Comparison of ENCODE assay signal across 8 mouse cellular contexts in the genomic region with DNA sequence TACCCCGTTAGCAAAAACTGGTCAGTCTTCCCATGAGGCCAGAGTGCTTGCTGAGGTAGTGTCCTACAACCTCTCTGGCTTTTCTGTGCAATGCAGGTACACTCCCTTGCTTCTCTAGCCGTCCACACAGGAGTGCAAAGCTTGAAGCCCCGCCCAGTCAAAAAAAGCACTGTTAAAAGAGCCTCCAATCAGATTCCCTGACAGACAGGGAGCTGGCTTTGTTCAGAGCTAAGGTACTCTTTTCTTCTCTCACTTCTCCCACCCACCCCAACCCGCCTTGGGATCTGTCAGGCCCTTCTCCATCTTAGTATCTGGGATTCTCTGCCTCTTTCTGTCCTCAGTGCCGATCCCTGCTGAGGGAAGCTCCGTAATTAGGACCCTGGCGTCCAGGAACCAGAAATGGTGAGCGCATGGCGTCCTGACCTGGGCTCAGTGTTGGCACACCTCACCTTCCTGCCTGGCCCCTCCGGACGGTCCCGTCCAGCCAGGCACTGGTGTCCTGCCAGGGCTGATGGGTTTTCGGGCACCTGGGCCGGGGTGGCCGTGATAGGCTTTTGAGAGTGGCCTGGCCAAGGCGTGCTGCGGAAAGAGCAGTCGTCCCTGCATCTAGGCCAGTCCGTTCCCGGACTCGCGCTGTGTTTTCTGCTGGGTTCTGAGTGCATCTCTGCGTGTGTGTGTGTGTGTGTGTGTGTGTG. TPM values are rescaled to one million over a fixed set of nuclear protein-coding genes. Genes with fewer than 3 reads are reported as not detected.
A peak's percentile ranks its signal among the peaks of the same experiment; 100 is the strongest.
DNase-seq lines count a peak whose midpoint lies in the region; ATAC-seq and TF ChIP-seq lines count a peak whose summit lies in the region.

No protein-coding gene starts in this region.

- H3K4me2 ChIP-seq in heart, embryonic 15.5 days: peak overlapping the region; percentile 89
- H3K4me2 ChIP-seq in limb, embryonic 15.5 days: peak overlapping the region; percentile 75
- peak overlapping the region; percentile 69 for H3K4me2 ChIP-seq in neural tube, embryonic 11.5 days (ENCODE audit: low read depth)

- peak overlapping the region; percentile 48 for H3K9ac ChIP-seq in heart, embryonic 15.5 days
- peak overlapping the region; percentile 63 for H3K9ac ChIP-seq in limb, embryonic 15.5 days
- H3K9ac ChIP-seq in neural tube, embryonic 11.5 days (ENCODE audit: low read length): peak overlapping the region; percentile 70

- intact Hi-C loops in left cerebral cortex, adult 2 months (cut with DNase I): no loop called here

- no peak overlapping the region for H3K27ac ChIP-seq in left cerebral cortex, adult 2 months
- no peak overlapping the region for H3K27ac ChIP-seq in heart, embryonic 15.5 days
- H3K27ac ChIP-seq in limb, embryonic 15.5 days: no peak overlapping the region
- no peak overlapping the region for H3K27ac ChIP-seq in neural tube, embryonic 11.5 days (ENCODE audit: low read depth, low read length)

- WGBS in heart, embryonic 15.5 days: 12% methylated on average over 22 of the region's 23 CpGs
- WGBS in limb, embryonic 15.5 days: 10% methylated on average over 22 of the region's 23 CpGs
- 17% methylated on average over 23 of the region's 23 CpGs for WGBS in neural tube, embryonic 11.5 days

- ATAC-seq in heart, embryonic 15.5 days (replicated peaks; ENCODE audit: insufficient number of reproducible peaks, insufficient read depth, low FRiP score, low read depth): 0 out of 2 replicates have a peak, but pooled peaks have one; percentile 14
- 0 out of 2 replicates have a peak, but pooled peaks have one; percentile 24 for ATAC-seq in limb, embryonic 15.5 days (ENCODE audit: insufficient number of reproducible peaks, low FRiP score, low TSS enrichment, low read depth)
- ATAC-seq in neural tube, embryonic 11.5 days (ENCODE audit: insufficient read depth, low FRiP score, low TSS enrichment): peak; percentile 69
- ATAC-seq in inflammation-experienced regulatory T-cells, adult 6 months: no peak

- peak; percentile 15 to 16 for DNase-seq in left cerebral cortex, adult 2 months (ENCODE audit: extremely low spot score in 1 of 2, low spot score in 2 of 2)
- no peak for DNase-seq in left cerebral cortex, adult 9 months (ENCODE audit: low spot score in 2 of 2)
- peak; percentile 69 to 75 for DNase-seq in cerebellum, postnatal 10 days
- peak; percentile 46 for DNase-seq in neural tube, embryonic 11.5 days (ENCODE audit: low spot score)
- DNase-seq in ovary, postnatal 10 days (ENCODE audit: low spot score): no peak

- no peaks in the 10 kb centered on the region for H3K9me3 ChIP-seq in heart, embryonic 15.5 days (replicated peaks)
- H3K9me3 ChIP-seq in limb, embryonic 15.5 days: no peaks in the 10 kb centered on the region
- H3K9me3 ChIP-seq in neural tube, embryonic 11.5 days (ENCODE audit: control insufficient read depth, low read length): no peaks in the 10 kb centered on the region

- peak overlapping the region; percentile 41 for H3K4me3 ChIP-seq in left cerebral cortex, adult 2 months
- peak overlapping the region; percentile 52 for H3K4me3 ChIP-seq in heart, embryonic 15.5 days
- H3K4me3 ChIP-seq in limb, embryonic 15.5 days: peak overlapping the region; percentile 53
- peak overlapping the region; percentile 42 for H3K4me3 ChIP-seq in neural tube, embryonic 11.5 days (ENCODE audit: low read depth, low read length)

- no peak for TF ChIP-seq CTCF in left cerebral cortex, adult 2 months (IDR thresholded peaks at IDR 0.05)

- H3K4me1 ChIP-seq in heart, embryonic 15.5 days (replicated peaks): no peaks in the 10 kb centered on the region
- H3K4me1 ChIP-seq in limb, embryonic 15.5 days: no peaks in the 10 kb centered on the region
- H3K4me1 ChIP-seq in neural tube, embryonic 11.5 days (ENCODE audit: control insufficient read depth, insufficient read depth, low read length): no peaks in the 10 kb centered on the region

- no peaks in the 10 kb centered on the region for H3K36me3 ChIP-seq in heart, embryonic 15.5 days
- no peaks in the 10 kb centered on the region for H3K36me3 ChIP-seq in limb, embryonic 15.5 days
- H3K36me3 ChIP-seq in neural tube, embryonic 11.5 days (ENCODE audit: control insufficient read depth, insufficient read depth, low read length): no peaks in the 10 kb centered on the region

- no peaks in the 10 kb centered on the region for H3K27me3 ChIP-seq in heart, embryonic 15.5 days
- no peaks in the 10 kb centered on the region for H3K27me3 ChIP-seq in limb, embryonic 15.5 days
- H3K27me3 ChIP-seq in neural tube, embryonic 11.5 days (ENCODE audit: control insufficient read depth, insufficient read depth, low read length): no peaks in the 10 kb centered on the region

RNA-seq across cellular contexts. Expression of a gene that starts 30.3 kb away (rescaled TPM):
- 1 to 10 TPM; 4.2 to 4.6 TPM for total RNA-seq in left cerebral cortex, adult 2 months (2021)
- 1.2 and 1.4 TPM in 2 replicates for polyA plus RNA-seq in heart, embryonic 15.5 days (2015; fragmentation: Nextera tagmentation; extraction: Ambion mirVana)
- polyA plus RNA-seq in limb, embryonic 15.5 days (2015; fragmentation: Nextera tagmentation; extraction: Ambion mirVana): 1.3 and 1.6 TPM in 2 replicates
- polyA plus RNA-seq in neural tube, embryonic 11.5 days (2014; fragmentation: Nextera tagmentation; extraction: Ambion mirVana): 4.0 and 4.2 TPM in 2 replicates
- 1 to 10 TPM in 2 of 3 experiments, under 1 TPM in 1; 0.67 to 1.4 (median 1.4) TPM for polyA plus RNA-seq in inflammation-experienced regulatory T-cells, adult 6 months (2017; shearing (Covaris generic))

Comparison
In these comparisons a context has a peak if more than half of its experiments do, and no peak if none do; other contexts are left out.
1. DNase-seq: peak in left cerebral cortex, adult 2 months (2 of 2), cerebellum, postnatal 10 days (2 of 2) and neural tube, embryonic 11.5 days (single experiment); none in left cerebral cortex, adult 9 months (0 of 2) and ovary, postnatal 10 days (single experiment).
2. Peak in every context shown above with its lines, with median percentiles within 50 percentile points of each other: H3K4me3 ChIP-seq, H3K4me2 ChIP-seq and H3K9ac ChIP-seq.